Mouse (Mus musculus) megakaryocyte, embryonic 14.5 days (primary cell): ENCODE measurements at regions not wholly inside any gene's neighbourhood (a gene's known extent, or its start where the extent isn't known, plus 50 kb on each side); places are given as distances from the start of the nearest gene placed in this dataset.

Source experiments
- FLI1 ChIP-seq: IDR thresholded peaks from 2 replicates; pipeline ENCODE4 v1.6.1; 2012; ENCODE audit warnings: low read length, inconsistent platforms, mixed read lengths
- GATA1 ChIP-seq: IDR thresholded peaks from 3 replicates; pipeline ENCODE4 v1.6.1; 2012; ENCODE audit warnings: mixed read lengths, low read length, inconsistent platforms, borderline replicate concordance

DNA sequence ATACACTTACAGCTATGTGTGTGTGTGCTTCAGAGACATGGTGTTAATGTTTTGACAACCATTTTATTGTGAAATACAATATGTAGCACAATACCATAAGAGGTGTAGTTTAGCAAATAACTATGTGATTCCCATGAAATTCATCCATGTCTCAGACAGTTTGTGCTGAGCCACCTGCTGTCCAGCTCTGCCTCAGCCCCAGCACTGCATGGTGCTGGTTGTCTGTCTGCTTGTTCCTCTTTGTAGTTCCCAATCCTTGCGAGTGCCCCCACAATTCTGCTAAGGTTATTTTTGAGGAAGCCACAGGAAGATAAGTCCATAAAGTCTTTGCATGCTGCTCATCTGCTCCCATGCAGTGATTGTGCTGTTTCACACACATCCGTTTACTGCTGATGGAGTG, 97.8 kb upstream of the Tns3 start:
- TF ChIP-seq FLI1 (no peak), GATA1 (no peak)
